8 mouse cellular contexts compared by ENCODE assay signal in genomic region chr10:91081959-91082507, GRCm38 (mm10). TPM values are rescaled to one million over a fixed set of nuclear protein-coding genes. Genes with fewer than 3 reads are reported as not detected.
DNase-seq lines count a peak whose midpoint lies in the region; ATAC-seq lines count a peak whose summit lies in the region.

No protein-coding gene starts in this region.

- peak overlapping the region; percentile 77 for H3K4me2 ChIP-seq in kidney, embryonic 16.5 days (replicated peaks; ENCODE audit: low read depth, low read length)
- H3K4me2 ChIP-seq in lung, embryonic 16.5 days (ENCODE audit: low read depth, low read length) = peak overlapping the region; percentile 76
- peak overlapping the region; percentile 67 for H3K4me2 ChIP-seq in stomach, embryonic 15.5 days

- no peaks in the 10 kb centered on the region for H3K27me3 ChIP-seq in kidney, embryonic 16.5 days (ENCODE audit: insufficient read depth, low read length)
- H3K27me3 ChIP-seq in hindbrain, embryonic 10.5 days (ENCODE audit: insufficient read depth, poor library complexity, severe bottlenecking) = no peaks in the 10 kb centered on the region
- H3K27me3 ChIP-seq in lung, embryonic 16.5 days (ENCODE audit: control insufficient read depth, insufficient read depth, low read depth, low read length) = no peaks in the 10 kb centered on the region
- H3K27me3 ChIP-seq in stomach, embryonic 15.5 days (replicated peaks) = no peaks in the 10 kb centered on the region

- H3K9me3 ChIP-seq in kidney, embryonic 16.5 days (ENCODE audit: low read length) = no peaks in the 10 kb centered on the region
- no peaks in the 10 kb centered on the region for H3K9me3 ChIP-seq in hindbrain, embryonic 10.5 days
- H3K9me3 ChIP-seq in lung, embryonic 16.5 days (ENCODE audit: control insufficient read depth, low read length) = no peaks in the 10 kb centered on the region
- H3K9me3 ChIP-seq in stomach, embryonic 15.5 days = no peaks in the 10 kb centered on the region

- peak overlapping the region; percentile 68 for H3K4me3 ChIP-seq in kidney, embryonic 16.5 days (ENCODE audit: low read length)
- H3K4me3 ChIP-seq in hindbrain, embryonic 10.5 days = peak overlapping the region; percentile 79
- H3K4me3 ChIP-seq in lung, embryonic 16.5 days (ENCODE audit: low read length) = peak overlapping the region; percentile 98
- H3K4me3 ChIP-seq in stomach, embryonic 15.5 days (replicated peaks) = peak overlapping the region; percentile 72

- ATAC-seq in kidney, embryonic 16.5 days (ENCODE audit: low FRiP score, low TSS enrichment) = peak; percentile 52
- peak; percentile 19 for ATAC-seq in lung, embryonic 16.5 days (ENCODE audit: low read depth)
- ATAC-seq in stomach, embryonic 15.5 days (ENCODE audit: insufficient read depth, low FRiP score, low read depth) = peak; percentile 11

- peak overlapping the region; percentile 78 for H3K27ac ChIP-seq in kidney, embryonic 16.5 days (ENCODE audit: low read length)
- peak overlapping the region; percentile 91 for H3K27ac ChIP-seq in hindbrain, embryonic 10.5 days
- H3K27ac ChIP-seq in lung, embryonic 16.5 days (ENCODE audit: low read length) = peak overlapping the region; percentile 86
- H3K27ac ChIP-seq in stomach, embryonic 15.5 days = peak overlapping the region; percentile 68

- H3K4me1 ChIP-seq in kidney, embryonic 16.5 days (ENCODE audit: insufficient read depth, low read length) = peaks cover 13% of the 10 kb centered on the region; the same call in 1 of the 2 replicates
- H3K4me1 ChIP-seq in hindbrain, embryonic 10.5 days (replicated peaks) = peaks cover 7% of the 10 kb centered on the region; the same call in 1 of the 2 replicates
- peaks cover 5% of the 10 kb centered on the region for H3K4me1 ChIP-seq in lung, embryonic 16.5 days (replicated peaks; ENCODE audit: control insufficient read depth, insufficient read depth, low read length)
- 0 out of 2 replicates have a peak, but pooled peaks cover 3% of the 10 kb centered on the region for H3K4me1 ChIP-seq in stomach, embryonic 15.5 days

- peak overlapping the region; percentile 76 for H3K9ac ChIP-seq in kidney, embryonic 16.5 days (replicated peaks; ENCODE audit: low read length)
- H3K9ac ChIP-seq in lung, embryonic 16.5 days (ENCODE audit: low read length) = peak overlapping the region; percentile 92
- peak overlapping the region; percentile 76 for H3K9ac ChIP-seq in stomach, embryonic 15.5 days

- DNase-seq in kidney, adult 11 months = no peak
- DNase-seq in c-Kit-positive CD71-positive TER-119-negative erythroid progenitor cells, embryonic 14.5 days (ENCODE audit: low read depth) = peak; percentile 31
- DNase-seq in hindbrain, embryonic 10.5 days (ENCODE audit: low spot score) = no peak
- DNase-seq in urinary bladder, postnatal 4 days (ENCODE audit: low spot score in 2 of 2) = no peak
- DNase-seq in ovary, postnatal 14 days (ENCODE audit: low spot score) = no peak

- H3K36me3 ChIP-seq in kidney, embryonic 16.5 days (ENCODE audit: insufficient read depth, low read length) = peaks cover 16% of the 10 kb centered on the region
- peaks cover 28% of the 10 kb centered on the region for H3K36me3 ChIP-seq in hindbrain, embryonic 10.5 days
- H3K36me3 ChIP-seq in lung, embryonic 16.5 days (ENCODE audit: control insufficient read depth, insufficient read depth, low read length) = peaks cover 14% of the 10 kb centered on the region
- H3K36me3 ChIP-seq in stomach, embryonic 15.5 days = peaks cover 8% of the 10 kb centered on the region; the same call in 1 of the 2 replicates

- WGBS in kidney, embryonic 16.5 days = under 1% methylated on average over 27 of the region's 27 CpGs
- under 1% methylated on average over 27 of the region's 27 CpGs for WGBS in hindbrain, embryonic 10.5 days
- under 1% methylated on average over 26 of the region's 27 CpGs for WGBS in lung, embryonic 16.5 days
- WGBS in stomach, embryonic 15.5 days = under 1% methylated on average over 27 of the region's 27 CpGs

RNA-seq across cellular contexts. Expression of gene Apaf1, which starts 0.5 kb away (rescaled TPM):
- 15.8 and 18.8 TPM in 2 replicates for polyA plus RNA-seq in kidney, embryonic 16.5 days (2015; fragmentation: Nextera tagmentation; extraction: Ambion mirVana)
- 21.4 and 23.0 TPM in 2 replicates for polyA plus RNA-seq in hindbrain, embryonic 10.5 days (2016; fragmentation: Nextera tagmentation; extraction: Ambion mirVana)
- polyA plus RNA-seq in lung, embryonic 16.5 days (2015; fragmentation: Nextera tagmentation; extraction: Ambion mirVana) = 13.6 and 16.2 TPM in 2 replicates
- 18.3 and 20.3 TPM in 2 replicates for polyA plus RNA-seq in stomach, embryonic 15.5 days (2015; fragmentation: Nextera tagmentation; extraction: Ambion mirVana)

RNA-seq across cellular contexts. Expression of gene Ikbip, which starts 0.7 kb away (rescaled TPM):
- polyA plus RNA-seq in kidney, embryonic 16.5 days (2015; fragmentation: Nextera tagmentation; extraction: Ambion mirVana) = 37.6 and 39.3 TPM in 2 replicates
- polyA plus RNA-seq in hindbrain, embryonic 10.5 days (2016; fragmentation: Nextera tagmentation; extraction: Ambion mirVana) = 19.5 and 20.5 TPM in 2 replicates
- polyA plus RNA-seq in lung, embryonic 16.5 days (2015; fragmentation: Nextera tagmentation; extraction: Ambion mirVana) = 42.1 and 43.9 TPM in 2 replicates
- 45.2 and 51.8 TPM in 2 replicates for polyA plus RNA-seq in stomach, embryonic 15.5 days (2015; fragmentation: Nextera tagmentation; extraction: Ambion mirVana)

RNA-seq across cellular contexts. Expression of gene Slc25a3, which starts 41.8 kb away (rescaled TPM):
- polyA plus RNA-seq in kidney, embryonic 16.5 days (2015; fragmentation: Nextera tagmentation; extraction: Ambion mirVana) = 673 and 685 TPM in 2 replicates
- 384 and 413 TPM in 2 replicates for polyA plus RNA-seq in hindbrain, embryonic 10.5 days (2016; fragmentation: Nextera tagmentation; extraction: Ambion mirVana)
- polyA plus RNA-seq in lung, embryonic 16.5 days (2015; fragmentation: Nextera tagmentation; extraction: Ambion mirVana) = 405 and 406 TPM in 2 replicates
- 440 and 482 TPM in 2 replicates for polyA plus RNA-seq in stomach, embryonic 15.5 days (2015; fragmentation: Nextera tagmentation; extraction: Ambion mirVana)
